In the genomic region with DNA sequence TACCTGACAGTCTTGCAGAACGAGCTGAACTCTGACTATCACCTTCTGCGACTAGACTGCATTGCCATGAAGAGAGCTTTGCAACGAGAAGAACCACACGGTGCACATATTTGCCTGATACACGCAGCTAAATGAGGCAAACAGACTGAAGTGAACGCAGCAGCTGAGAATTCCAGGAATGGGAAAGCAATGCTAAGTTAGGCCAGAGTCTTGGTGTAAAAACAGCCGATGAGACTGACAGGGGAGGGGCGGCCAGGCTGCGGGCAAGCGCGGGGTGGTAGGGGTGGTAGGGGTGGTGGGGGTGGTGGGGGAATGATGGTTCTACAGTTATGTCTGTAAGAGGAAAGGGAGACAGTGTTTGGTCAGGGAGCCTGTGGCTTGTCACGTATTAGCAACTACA, we compare ENCODE assay signal across 14 mouse cellular contexts. TPM values are rescaled to one million over a fixed set of nuclear protein-coding genes. Genes with fewer than 3 reads are reported as not detected.
DNase-seq lines count a peak whose midpoint lies in the region; ATAC-seq and TF ChIP-seq lines count a peak whose summit lies in the region.
"Had no signal": no experiment of that assay in that cellular context is flagged by ENCODE, and none has a peak within 500 bp of the region (broad histone marks: within the 10 kb centered on the region; RNA-seq: fewer than 3 reads in every experiment).

No protein-coding gene starts in this region.

- no peak for TF ChIP-seq POLR2A in limb, embryonic 14.5 days (IDR thresholded peaks at IDR 0.05; ENCODE audit: borderline replicate concordance, extremely low read depth, insufficient read depth, insufficient read length)

- WGBS in heart, embryonic 10.5 days, result 45% methylated on average over 12 of the region's 12 CpGs
- 71% methylated on average over 12 of the region's 12 CpGs for WGBS in neural tube, embryonic 15.5 days
- 42% methylated on average over 12 of the region's 12 CpGs for WGBS in limb, embryonic 14.5 days

- peaks cover 19% of the 10 kb centered on the region for H3K4me1 ChIP-seq in heart, embryonic 10.5 days
- no peaks in the 10 kb centered on the region for H3K4me1 ChIP-seq in neural tube, embryonic 15.5 days
- no peaks in the 10 kb centered on the region for H3K4me1 ChIP-seq in limb, embryonic 14.5 days (ENCODE audit: control insufficient read depth, insufficient read depth, low read length)
- H3K4me1 ChIP-seq: midbrain, embryonic 12.5 days had no signal

- H3K4me2 ChIP-seq in neural tube, embryonic 15.5 days, result no peak overlapping the region
- no peak overlapping the region for H3K4me2 ChIP-seq in limb, embryonic 14.5 days (replicated peaks; ENCODE audit: low read depth, low read length, severe bottlenecking)
- H3K4me2 ChIP-seq: midbrain, embryonic 12.5 days had no signal

- DNase-seq in heart, embryonic 10.5 days (ENCODE audit: low spot score), result no peak
- no peak for DNase-seq in heart, adult 8-10 months (ENCODE audit: low spot score)
- peak; percentile 38 for DNase-seq in neural tube, embryonic 10.5 days (ENCODE audit: extremely low spot score, low spot score)
- peak; percentile 73 for DNase-seq in limb, embryonic 14.5 days (ENCODE audit: low spot score)
- DNase-seq in thymus, postnatal 36 days, result peak; percentile 54 to 60
- DNase-seq in urinary bladder, postnatal 4 days (ENCODE audit: low spot score in 2 of 2), result no peak
- no peak for DNase-seq in cerebellum, postnatal 14 days
- DNase-seq: adrenal gland, adult 2 months; cerebellum, adult 9-10 months; left cerebral cortex, postnatal 4 days had no signal

- no peak overlapping the region for H3K9ac ChIP-seq in neural tube, embryonic 15.5 days (replicated peaks)
- H3K9ac ChIP-seq in limb, embryonic 14.5 days (ENCODE audit: low read depth, low read length, severe bottlenecking), result no peak overlapping the region
- H3K9ac ChIP-seq: midbrain, embryonic 12.5 days had no signal

- no peaks in the 10 kb centered on the region for H3K36me3 ChIP-seq in heart, embryonic 10.5 days
- no peaks in the 10 kb centered on the region for H3K36me3 ChIP-seq in neural tube, embryonic 15.5 days
- H3K36me3 ChIP-seq in limb, embryonic 14.5 days (ENCODE audit: control insufficient read depth, insufficient read depth, low read length), result no peaks in the 10 kb centered on the region
- H3K36me3 ChIP-seq: forebrain, embryonic 10.5 days; midbrain, embryonic 12.5 days had no signal

- H3K27ac ChIP-seq in heart, embryonic 10.5 days, result peak overlapping the region; percentile 70; the same call in 1 of the 2 replicates
- H3K27ac ChIP-seq in neural tube, embryonic 15.5 days (replicated peaks), result no peak overlapping the region
- H3K27ac ChIP-seq in limb, embryonic 14.5 days (replicated peaks; ENCODE audit: low read depth, low read length), result 0 out of 2 replicates have a peak overlapping the region, but pooled peaks have one; percentile 38
- H3K27ac ChIP-seq: forebrain, embryonic 10.5 days; midbrain, embryonic 12.5 days had no signal

- ATAC-seq in neural tube, embryonic 15.5 days (ENCODE audit: low FRiP score), result no peak
- peak; percentile 83 for ATAC-seq in limb, embryonic 14.5 days (ENCODE audit: low FRiP score, low read depth)
- ATAC-seq: hindbrain, embryonic 16.5 days had no signal

- H3K4me3 ChIP-seq in heart, embryonic 10.5 days, result no peak overlapping the region
- H3K4me3 ChIP-seq in neural tube, embryonic 15.5 days (replicated peaks), result no peak overlapping the region
- H3K4me3 ChIP-seq in limb, embryonic 14.5 days (replicated peaks; ENCODE audit: low read length), result no peak overlapping the region
- H3K4me3 ChIP-seq: forebrain, embryonic 10.5 days; midbrain, embryonic 12.5 days had no signal

- H3K27me3 ChIP-seq in heart, embryonic 10.5 days (ENCODE audit: insufficient read depth, poor library complexity, severe bottlenecking), result no peaks in the 10 kb centered on the region
- H3K27me3 ChIP-seq in neural tube, embryonic 15.5 days (replicated peaks), result no peaks in the 10 kb centered on the region
- H3K27me3 ChIP-seq in limb, embryonic 14.5 days (ENCODE audit: control insufficient read depth, insufficient read depth, low read length), result no peaks in the 10 kb centered on the region
- H3K27me3 ChIP-seq: midbrain, embryonic 12.5 days had no signal

- H3K9me3 ChIP-seq in heart, embryonic 10.5 days, result no peaks in the 10 kb centered on the region
- H3K9me3 ChIP-seq in neural tube, embryonic 15.5 days (replicated peaks), result no peaks in the 10 kb centered on the region
- H3K9me3 ChIP-seq in limb, embryonic 14.5 days (ENCODE audit: control insufficient read depth, low read length), result no peaks in the 10 kb centered on the region
- H3K9me3 ChIP-seq: forebrain, embryonic 10.5 days; midbrain, embryonic 12.5 days had no signal

RNA-seq across cellular contexts. Expression of a gene that starts 2.1 kb away (rescaled TPM):
- polyA plus RNA-seq in heart, embryonic 10.5 days (2016; fragmentation: Nextera tagmentation; extraction: Ambion mirVana), result 0.55 and 0.73 TPM in 2 replicates
- total RNA-seq in heart, adult 8-10 months (2022), result under 1 TPM; 0.28 to 0.47 (median 0.36) TPM
- 0.78 and 12.5 TPM in 2 replicates for polyA plus RNA-seq in neural tube, embryonic 15.5 days (2015; fragmentation: Nextera tagmentation; extraction: Ambion mirVana)
- polyA plus RNA-seq in limb, embryonic 14.5 days (2012; rRNA removed), result 1.4 and 2.0 TPM in 2 replicates
- polyA plus RNA-seq in limb, embryonic 14.5 days (2014; fragmentation: Nextera tagmentation; extraction: Ambion mirVana), result 1.7 and 2.0 TPM in 2 replicates

Comparison
In these comparisons a context has a peak if more than half of its experiments do, and no peak if none do; other contexts are left out.
1. DNase-seq: peak in neural tube, embryonic 10.5 days (single experiment), limb, embryonic 14.5 days (single experiment) and thymus, postnatal 36 days (2 of 2); none in heart, embryonic 10.5 days (single experiment), heart, adult 8-10 months (single experiment), urinary bladder, postnatal 4 days (0 of 2) and cerebellum, postnatal 14 days (0 of 2).